ENCODE assay signal across 17 mouse cellular contexts in genomic region chr7:136938371-136938770, GRCm38 (mm10). TPM values are rescaled to one million over a fixed set of nuclear protein-coding genes. Genes with fewer than 3 reads are reported as not detected.
"Had no signal": no experiment of that assay in that cellular context is flagged by ENCODE, and none has a peak within 500 bp of the region (broad histone marks: within the 10 kb centered on the region; RNA-seq: fewer than 3 reads in every experiment).

No protein-coding gene starts in this region.

- H3K9me3 ChIP-seq: limb, embryonic 15.5 days; liver, embryonic 12.5 days; neural tube, embryonic 12.5 days had no signal

- H3K4me3 ChIP-seq: limb, embryonic 15.5 days; liver, embryonic 12.5 days; neural tube, embryonic 12.5 days had no signal

- H3K4me2 ChIP-seq: limb, embryonic 15.5 days; liver, embryonic 12.5 days; lung, embryonic 14.5 days; neural tube, embryonic 12.5 days had no signal

- H3K4me1 ChIP-seq: limb, embryonic 15.5 days; liver, embryonic 12.5 days; neural tube, embryonic 12.5 days had no signal

- H3K36me3 ChIP-seq: limb, embryonic 15.5 days; neural tube, embryonic 12.5 days had no signal

- H3K27me3 ChIP-seq: limb, embryonic 15.5 days; liver, embryonic 12.5 days; neural tube, embryonic 12.5 days had no signal

- DNase-seq: kidney, adult 18-20 months; layer of hippocampus, adult 9-11 months; layer of hippocampus, postnatal 36 days; lung, embryonic 14.5 days; lung, postnatal 14 days; midbrain, embryonic 14.5 days; retina, postnatal 1 day; right cerebral cortex, postnatal 14 days; thymus, adult 18-20 months; thymus, postnatal 14 days had no signal

- H3K9ac ChIP-seq: limb, embryonic 15.5 days; liver, embryonic 12.5 days; lung, embryonic 14.5 days; neural tube, embryonic 12.5 days had no signal

- ATAC-seq: hindbrain, embryonic 16.5 days; liver, embryonic 12.5 days had no signal

- H3K27ac ChIP-seq: kidney, postnatal 0 days; limb, embryonic 15.5 days; liver, embryonic 12.5 days; macrophage; neural tube, embryonic 12.5 days had no signal

RNA-seq across cellular contexts. Expression of gene Mgmt, which starts 44.0 kb away (rescaled TPM):
- total RNA-seq: monocyte, adult 5-6 weeks had no signal
